Mouse (Mus musculus) Patski (cell line): ENCODE data around the gene Manba. TPM values are rescaled to one million over a fixed set of nuclear protein-coding genes. Genes with fewer than 3 reads are reported as not detected.
"Not testable (repeated sequence)": the region's sequence is repeated elsewhere in the genome, so short reads cannot be mapped to it uniquely, and the experiment has no call there.

Experiments
- ATAC-seq: fragments of 100-300 bp; one replicate; pipeline ENCODE4 v1.8.0; 2021
- CTCF ChIA-PET: fragments of 350-600 bp; sonication (Branson Sonifier 250); formaldehyde crosslinking; loops from one replicate; lab custom pipeline; 2022; ENCODE audit warnings: inconsistent platforms; lab: Charles Lee
- POLR2A ChIA-PET: fragments of 350-600 bp; sonication (Branson Sonifier 250); formaldehyde crosslinking; loops from one replicate; lab custom pipeline; 2022; ENCODE audit warnings: antibody characterized with exemption, inconsistent platforms; lab: Charles Lee
- DNase-seq: peaks from one replicate; pipeline ENCODE4 v3.0.0-alpha.2; 2011; ENCODE audit warnings: low read depth, low spot score
- H3K27me3 ChIP-seq: fragments of 371-371 bp; one replicate; pipeline ENCODE4 v1.5.1; 2021
- CTCF ChIP-seq: fragments of 100-300 bp; IDR thresholded peaks from one replicate; pipeline ENCODE4 v1.5.1; 2021
- in situ Hi-C: fragments of 300-500 bp; cut with MboI; formaldehyde crosslinking; loops from 3 replicates; pipeline ENCODE4 v1.11.1; 2018; ENCODE audit warnings: low pct_unique_long_range_greater_than_20kb, mixed read lengths
- polyA plus RNA-seq: library from polyadenylated mRNA; unstranded; gene quantifications from one replicate; pipeline ENCODE4 v1.2.3, GENCODE M21; 2021

Manba gene
- polyA plus RNA-seq, 1 experiment from 2014 or later = 177 TPM

GRCm38 (mm10) chr3:135444930-135445329 lies 40.5 kb upstream of the Manba start:
- ATAC-seq (no peak), DNase-seq (no peak)
- no peaks in the 10 kb centered on the region for H3K27me3 ChIP-seq
- TF ChIP-seq CTCF = no peak
- CTCF ChIA-PET = interaction anchor here (0.9 to 2.1 kb wide), 3 partner anchors 10 to 125 kb away, joined by 3 to 10 read pairs (median 10); no protein-coding TSS in a partner anchor
- POLR2A ChIA-PET = interaction anchor here (0.8 to 1.6 kb wide), 3 partner anchors 22 to 60 kb away, joined by 3 to 5 read pairs (median 4); no protein-coding TSS in a partner anchor
- in situ Hi-C loops = no loop called here

- no peak for ATAC-seq
- no peak for DNase-seq
- H3K27me3 ChIP-seq = no peaks in the 10 kb centered on the region
- ChIA-PET CTCF (interaction anchor here (0.9 to 1.6 kb wide), 8 partner anchors 9 to 272 kb away, joined by 3 to 5 read pairs (median 4); no protein-coding TSS in a partner anchor), POLR2A (no interaction called here)
- no peak for TF ChIP-seq CTCF
- in situ Hi-C loops = no loop called here
Observed at GRCm38 (mm10) chr3:135458981-135459380, 26.4 kb upstream of the Manba start.

DNA sequence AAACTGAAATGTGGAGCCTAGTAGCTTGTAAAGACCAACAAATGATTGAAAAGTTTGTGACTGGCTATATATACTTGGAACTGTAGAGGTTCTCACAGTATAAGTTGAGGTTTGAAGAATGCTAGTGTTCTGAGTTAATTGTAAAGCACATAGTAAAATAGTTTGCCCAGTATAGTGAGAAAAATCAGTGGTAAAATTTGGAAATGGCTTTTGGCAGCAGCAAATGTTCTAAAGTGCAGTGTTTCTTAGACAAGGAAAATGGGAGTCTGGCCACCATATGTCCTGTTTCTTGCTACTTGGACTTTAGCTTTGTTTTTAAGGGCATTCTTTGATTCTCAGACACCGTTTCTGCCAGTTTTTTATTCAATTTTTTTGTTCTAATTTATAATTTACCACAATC lies 17.0 kb upstream of the Manba start:
- ChIA-PET POLR2A (interaction anchor here (1.2 kb wide), 1 partner anchor 17 kb away, joined by 3 read pairs; the partner anchor contains the start of gene Manba), CTCF (interaction anchor here (1.1 to 1.3 kb wide), 2 partner anchors 9 to 17 kb away, joined by 3 to 4 read pairs; no protein-coding TSS in a partner anchor)
- TF ChIP-seq CTCF = no peak
- DNase-seq (no peak), ATAC-seq (no peak)
- in situ Hi-C loops = no loop called here
- no peaks in the 10 kb centered on the region for H3K27me3 ChIP-seq

GRCm38 (mm10) chr3:135469146-135469545 lies 16.3 kb upstream of the Manba start:
- ATAC-seq (no peak), DNase-seq (no peak)
- ChIA-PET CTCF (no interaction called here), POLR2A (no interaction called here)
- in situ Hi-C loops = no loop called here
- H3K27me3 ChIP-seq = no peaks in the 10 kb centered on the region
- no peak for TF ChIP-seq CTCF

DNA sequence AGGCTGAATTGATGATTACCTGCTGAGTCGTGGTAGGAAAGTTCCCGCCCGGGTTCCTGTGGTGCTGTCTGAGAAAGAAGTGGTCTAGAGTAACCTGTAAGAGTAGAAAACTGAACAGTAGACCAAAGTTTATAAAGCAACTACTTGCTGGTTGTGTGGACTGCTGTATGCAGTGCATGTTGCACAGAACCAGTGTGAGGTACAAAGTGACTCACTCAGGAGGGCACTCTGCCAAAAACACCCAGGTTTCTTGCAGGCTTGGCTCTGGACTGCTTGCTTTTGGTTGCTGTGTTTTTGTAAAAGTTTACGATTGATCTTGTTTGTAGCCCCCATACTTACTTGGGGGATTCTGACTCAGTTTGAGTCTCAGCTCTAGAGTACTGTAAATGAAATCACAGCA lies 15.4 kb upstream of the Manba start:
- POLR2A ChIA-PET = no interaction called here
- CTCF ChIA-PET = no interaction called here
- TF ChIP-seq CTCF = no peak
- no peaks in the 10 kb centered on the region for H3K27me3 ChIP-seq
- peak; percentile 97 for ATAC-seq
- in situ Hi-C loops = no loop called here
- peak; percentile 91 for DNase-seq

- no peak for TF ChIP-seq CTCF
- ChIA-PET POLR2A (no interaction called here), CTCF (no interaction called here)
- in situ Hi-C loops = no loop called here
- H3K27me3 ChIP-seq = no peaks in the 10 kb centered on the region
- DNase-seq = no peak
- ATAC-seq = no peak
Observed at GRCm38 (mm10) chr3:135470823-135471222, 14.6 kb upstream of the Manba start.

GRCm38 (mm10) chr3:135475025-135475424 lies 10.4 kb upstream of the Manba start:
- no peak for ATAC-seq
- in situ Hi-C loops = no loop called here
- no peak for DNase-seq
- CTCF ChIA-PET = interaction anchor here (0.9 to 1.4 kb wide), 4 partner anchors 9 to 16 kb away, joined by 3 to 6 read pairs (median 3); no protein-coding TSS in a partner anchor
- POLR2A ChIA-PET = interaction anchor here (1.3 kb wide), 1 partner anchor 12 kb away, joined by 5 read pairs; no protein-coding TSS in a partner anchor
- no peak for TF ChIP-seq CTCF
- H3K27me3 ChIP-seq = no peaks in the 10 kb centered on the region

DNA sequence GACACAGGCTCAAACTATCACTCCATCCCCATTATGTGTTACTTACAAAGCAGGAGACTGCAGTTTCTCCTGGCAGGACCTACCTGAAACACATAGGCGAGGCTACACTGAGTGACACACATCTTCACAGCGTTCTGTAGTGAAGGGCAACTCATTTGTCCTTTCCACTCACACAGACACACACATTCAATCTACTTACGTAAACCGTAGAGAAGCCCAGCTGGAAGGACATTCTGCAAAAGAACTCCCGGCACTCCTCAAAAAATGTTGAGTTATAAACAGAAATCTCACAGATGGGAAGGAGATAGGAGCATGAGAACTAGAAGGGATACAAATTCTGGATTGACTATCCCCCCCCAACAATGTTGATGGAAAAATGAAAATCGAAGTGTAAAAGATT lies 9.1 kb upstream of the Manba start:
- POLR2A ChIA-PET = interaction anchor here (0.7 kb wide), 1 partner anchor 158 kb away, joined by 3 read pairs; no protein-coding TSS in a partner anchor
- CTCF ChIA-PET = interaction anchor here (1.0 to 1.4 kb wide), 3 partner anchors 11 to 27 kb away, joined by 3 to 6 read pairs (median 3); no protein-coding TSS in a partner anchor
- DNase-seq (no peak), ATAC-seq (no peak)
- in situ Hi-C loops = no loop called here
- TF ChIP-seq CTCF = no peak
- no peaks in the 10 kb centered on the region for H3K27me3 ChIP-seq

- TF ChIP-seq CTCF = no peak
- ATAC-seq = no peak
- CTCF ChIA-PET = interaction anchor here (0.9 to 1.0 kb wide), 2 partner anchors 10 to 26 kb away, joined by 3 read pairs; no protein-coding TSS in a partner anchor
- no peak for DNase-seq
- no peaks in the 10 kb centered on the region for H3K27me3 ChIP-seq
- POLR2A ChIA-PET = interaction anchor here (0.6 to 1.1 kb wide), 2 partner anchors 38 to 242 kb away, joined by 3 to 4 read pairs; no protein-coding TSS in a partner anchor
- in situ Hi-C loops = no loop called here
Observed at GRCm38 (mm10) chr3:135476977-135477376, 8.4 kb upstream of the Manba start.

DNA sequence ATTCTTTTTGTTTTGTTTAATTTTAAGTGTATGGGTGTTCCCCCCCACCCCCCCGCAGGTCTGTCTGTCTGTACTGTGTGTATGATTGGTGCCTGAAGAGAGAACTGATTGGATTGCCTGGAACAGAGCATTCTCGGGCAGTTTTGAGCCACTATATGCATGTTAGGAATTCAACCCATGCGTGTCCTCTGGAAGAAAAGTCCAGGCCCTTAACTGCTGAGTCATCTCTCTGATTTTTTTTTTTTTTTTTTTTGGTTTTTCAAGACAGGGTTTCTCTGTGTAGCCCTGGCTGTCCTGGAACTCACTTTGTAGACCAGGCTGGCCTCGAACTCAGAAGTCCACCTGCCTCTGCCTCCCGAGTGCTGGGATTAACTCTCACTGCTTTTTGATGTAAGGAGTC lies 6.3 kb upstream of the Manba start:
- DNase-seq, in situ Hi-C loops, POLR2A ChIA-PET, H3K27me3 ChIP-seq: not testable (repeated sequence)
- ATAC-seq = peak; percentile 65
- CTCF ChIA-PET = interaction anchor here (1.1 kb wide), 1 partner anchor 15 kb away, joined by 4 read pairs; no protein-coding TSS in a partner anchor

DNA sequence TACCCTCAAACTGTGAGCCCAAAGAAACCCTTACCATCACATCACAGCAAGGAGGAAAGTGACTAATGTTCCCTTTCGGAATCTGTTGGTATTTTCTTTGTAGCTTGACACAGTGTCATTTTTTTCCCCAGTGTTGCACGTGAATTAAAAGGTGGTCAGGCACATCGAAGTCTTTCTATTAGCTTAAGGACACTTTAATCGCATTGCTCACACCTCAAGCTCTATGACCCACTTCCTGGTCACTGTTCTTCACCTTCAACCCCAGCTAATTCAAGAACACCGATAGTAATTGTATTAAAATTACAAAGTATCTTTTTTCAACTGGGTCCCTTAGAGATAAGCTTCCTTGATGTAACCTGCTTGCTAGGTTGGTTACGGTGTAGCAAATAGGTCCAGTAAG lies 4.6 kb upstream of the Manba start:
- POLR2A ChIA-PET = no interaction called here

More for the DNA sequence above, 4.6 kb upstream of the Manba start:
- no peak for TF ChIP-seq CTCF
- DNase-seq = no peak
- ATAC-seq = no peak
- CTCF ChIA-PET = interaction anchor here (1.4 kb wide), 1 partner anchor 26 kb away, joined by 3 read pairs; no protein-coding TSS in a partner anchor
- H3K27me3 ChIP-seq = no peaks in the 10 kb centered on the region
- in situ Hi-C loops = no loop called here
